Mouse (Mus musculus): ENCODE measurements at regions not wholly inside any gene's neighbourhood (a gene's known extent, or its start where the extent isn't known, plus 50 kb on each side); places are given as distances from the start of the nearest gene placed in this dataset.

- H3K9ac ChIP-seq (ENCODE audit: low read depth, low read length): no peak overlapping the region
- H3K4me3 ChIP-seq (ENCODE audit: low read depth, low read length): no peak overlapping the region
- WGBS: 84% methylated on average over 2 of the region's 2 CpGs
- H3K27ac ChIP-seq (ENCODE audit: low read length): no peak overlapping the region
- H3K4me1 ChIP-seq (ENCODE audit: control insufficient read depth, insufficient read depth, low read length): no peaks in the 10 kb centered on the region
- no peak for ATAC-seq
- H3K27me3 ChIP-seq (ENCODE audit: control insufficient read depth, insufficient read depth, low read depth, low read length): no peaks in the 10 kb centered on the region
- H3K9me3 ChIP-seq (replicated peaks; ENCODE audit: control insufficient read depth, low read length, poor library complexity, severe bottlenecking): no peaks in the 10 kb centered on the region
- H3K36me3 ChIP-seq (ENCODE audit: control insufficient read depth, insufficient read depth, low read length): no peaks in the 10 kb centered on the region
- no peak overlapping the region for H3K4me2 ChIP-seq (ENCODE audit: low read length)
Observed at GRCm38 (mm10) chr10:30281666-30282065, 81.3 kb upstream of the Cenpw start.

GRCm38 (mm10) chr10:30280451-30280850, 80.1 kb upstream of the Cenpw start:
- 100% methylated on average over 1 of the region's 1 CpGs for WGBS
- Histone ChIP-seq H3K27ac (ENCODE audit: low read length) (no peak overlapping the region), H3K27me3 (ENCODE audit: control insufficient read depth, insufficient read depth, low read depth, low read length) (no peaks in the 10 kb centered on the region), H3K4me2 (ENCODE audit: low read length) (no peak overlapping the region), H3K36me3 (ENCODE audit: control insufficient read depth, insufficient read depth, low read length) (no peaks in the 10 kb centered on the region), H3K4me3 (ENCODE audit: low read depth, low read length) (no peak overlapping the region), H3K4me1 (ENCODE audit: control insufficient read depth, insufficient read depth, low read length) (no peaks in the 10 kb centered on the region), H3K9ac (ENCODE audit: low read depth, low read length) (no peak overlapping the region), H3K9me3 (replicated peaks; ENCODE audit: control insufficient read depth, low read length, poor library complexity, severe bottlenecking) (no peaks in the 10 kb centered on the region)
- ATAC-seq: no peak

- H3K27me3 ChIP-seq (ENCODE audit: control insufficient read depth, insufficient read depth, low read depth, low read length): no peaks in the 10 kb centered on the region
- no peak overlapping the region for H3K9ac ChIP-seq (ENCODE audit: low read depth, low read length)
- no peak overlapping the region for H3K27ac ChIP-seq (ENCODE audit: low read length)
- WGBS: 79% methylated on average over 3 of the region's 3 CpGs
- ATAC-seq: no peak
- H3K4me1 ChIP-seq (ENCODE audit: control insufficient read depth, insufficient read depth, low read length): no peaks in the 10 kb centered on the region
- no peaks in the 10 kb centered on the region for H3K36me3 ChIP-seq (ENCODE audit: control insufficient read depth, insufficient read depth, low read length)
- H3K4me2 ChIP-seq (ENCODE audit: low read length): no peak overlapping the region
- H3K4me3 ChIP-seq (ENCODE audit: low read depth, low read length): no peak overlapping the region
- H3K9me3 ChIP-seq (replicated peaks; ENCODE audit: control insufficient read depth, low read length, poor library complexity, severe bottlenecking): no peaks in the 10 kb centered on the region
Observed at GRCm38 (mm10) chr10:30279978-30280377, 79.6 kb upstream of the Cenpw start.

- H3K27me3 ChIP-seq (ENCODE audit: control insufficient read depth, insufficient read depth, low read depth, low read length): no peaks in the 10 kb centered on the region
- no peak overlapping the region for H3K4me2 ChIP-seq (ENCODE audit: low read length)
- no peak overlapping the region for H3K9ac ChIP-seq (ENCODE audit: low read depth, low read length)
- no peak overlapping the region for H3K27ac ChIP-seq (ENCODE audit: low read length)
- no peak overlapping the region for H3K4me3 ChIP-seq (ENCODE audit: low read depth, low read length)
- ATAC-seq: no peak
- H3K9me3 ChIP-seq (replicated peaks; ENCODE audit: control insufficient read depth, low read length, poor library complexity, severe bottlenecking): no peaks in the 10 kb centered on the region
- no peaks in the 10 kb centered on the region for H3K4me1 ChIP-seq (ENCODE audit: control insufficient read depth, insufficient read depth, low read length)
- no peaks in the 10 kb centered on the region for H3K36me3 ChIP-seq (ENCODE audit: control insufficient read depth, insufficient read depth, low read length)
Observed at GRCm38 (mm10) chr10:30278987-30279386, 78.6 kb upstream of the Cenpw start.

GRCm38 (mm10) chr10:30265129-30265528, 64.8 kb upstream of the Cenpw start:
- H3K36me3 ChIP-seq (ENCODE audit: control insufficient read depth, insufficient read depth, low read length): no peaks in the 10 kb centered on the region
- whole genome bisulfite sequencing: 85% methylated on average over 4 of the region's 4 CpGs
- no peak overlapping the region for H3K4me3 ChIP-seq (ENCODE audit: low read depth, low read length)
- H3K4me1 ChIP-seq (ENCODE audit: control insufficient read depth, insufficient read depth, low read length): no peaks in the 10 kb centered on the region
- H3K27me3 ChIP-seq (ENCODE audit: control insufficient read depth, insufficient read depth, low read depth, low read length): no peaks in the 10 kb centered on the region
- H3K4me2 ChIP-seq (ENCODE audit: low read length): no peak overlapping the region
- H3K9ac ChIP-seq (ENCODE audit: low read depth, low read length): no peak overlapping the region
- H3K27ac ChIP-seq (ENCODE audit: low read length): no peak overlapping the region
- no peaks in the 10 kb centered on the region for H3K9me3 ChIP-seq (replicated peaks; ENCODE audit: control insufficient read depth, low read length, poor library complexity, severe bottlenecking)
- no peak for ATAC-seq

GRCm38 (mm10) chr10:30259716-30260115, 59.4 kb upstream of the Cenpw start:
- no peaks in the 10 kb centered on the region for H3K27me3 ChIP-seq (ENCODE audit: control insufficient read depth, insufficient read depth, low read depth, low read length)
- 70% methylated on average over 3 of the region's 3 CpGs for WGBS
- H3K36me3 ChIP-seq (ENCODE audit: control insufficient read depth, insufficient read depth, low read length): no peaks in the 10 kb centered on the region
- H3K4me3 ChIP-seq (ENCODE audit: low read depth, low read length): no peak overlapping the region
- H3K4me1 ChIP-seq (ENCODE audit: control insufficient read depth, insufficient read depth, low read length): no peaks in the 10 kb centered on the region
- no peak overlapping the region for H3K4me2 ChIP-seq (ENCODE audit: low read length)
- H3K27ac ChIP-seq (ENCODE audit: low read length): no peak overlapping the region
- H3K9ac ChIP-seq (ENCODE audit: low read depth, low read length): no peak overlapping the region
- H3K9me3 ChIP-seq (replicated peaks; ENCODE audit: control insufficient read depth, low read length, poor library complexity, severe bottlenecking): no peaks in the 10 kb centered on the region
- ATAC-seq: no peak

- no peak for ATAC-seq
- H3K4me2 ChIP-seq (ENCODE audit: low read length): no peak overlapping the region
- H3K4me3 ChIP-seq (ENCODE audit: low read depth, low read length): no peak overlapping the region
- H3K9me3 ChIP-seq (replicated peaks; ENCODE audit: control insufficient read depth, low read length, poor library complexity, severe bottlenecking): no peaks in the 10 kb centered on the region
- whole genome bisulfite sequencing: 62% methylated on average over 4 of the region's 4 CpGs
- no peak overlapping the region for H3K27ac ChIP-seq (ENCODE audit: low read length)
- no peaks in the 10 kb centered on the region for H3K36me3 ChIP-seq (ENCODE audit: control insufficient read depth, insufficient read depth, low read length)
- H3K9ac ChIP-seq (ENCODE audit: low read depth, low read length): no peak overlapping the region
- H3K27me3 ChIP-seq (ENCODE audit: control insufficient read depth, insufficient read depth, low read depth, low read length): no peaks in the 10 kb centered on the region
- no peaks in the 10 kb centered on the region for H3K4me1 ChIP-seq (ENCODE audit: control insufficient read depth, insufficient read depth, low read length)
Observed at GRCm38 (mm10) chr10:30257889-30258288, 57.5 kb upstream of the Cenpw start.

Measured in midbrain, embryonic 16.5 days (tissue).